Mouse (Mus musculus): Measurements from ENCODE around the gene Ints5.
A peak's percentile ranks its signal among the peaks of the same experiment; 100 is the strongest.
"Not testable (repeated sequence)": the region's sequence is repeated elsewhere in the genome, so short reads cannot be mapped to it uniquely, and the experiment has no call there.

Ints5 gene

GRCm38 (mm10) chr19:8892829-8893766 is at the start of gene Ints5:
Gene Ints5 (plus strand): TSS chr19:8893005.
- DNase-seq: peak; percentile 66 to 81

GRCm38 (mm10) chr19:8844371-8845129 is 48.3 kb upstream of the Ints5 start:
- peak in 1 of 2 experiments; percentile 83 for DNase-seq

GRCm38 (mm10) chr19:8848356-8848755 is 44.4 kb upstream of the Ints5 start:
- no peak for DNase-seq

GRCm38 (mm10) chr19:8850402-8850901 is 42.4 kb upstream of the Ints5 start, which contains the start of gene Lrrn4cl:
Gene Lrrn4cl (plus strand): TSS chr19:8850768.
- DNase-seq: no peak

- DNase-seq: no peak
These were observed 41.2 kb upstream of the Ints5 start for GRCm38 (mm10) chr19:8851639-8852038.

GRCm38 (mm10) chr19:8852236-8852928 is 40.4 kb upstream of the Ints5 start:
- no peak for DNase-seq

- DNase-seq: no peak
These were observed 39.7 kb upstream of the Ints5 start for GRCm38 (mm10) chr19:8853117-8853516.

- peak in 1 of 2 experiments; percentile 32 for DNase-seq
These were observed 35.1 kb upstream of the Ints5 start for GRCm38 (mm10) chr19:8857689-8858088.

- peak in 1 of 2 experiments; percentile 52 for DNase-seq
These were observed 33.8 kb upstream of the Ints5 start for GRCm38 (mm10) chr19:8859018-8859417.

- no peak for DNase-seq
These were observed 28.5 kb upstream of the Ints5 start for GRCm38 (mm10) chr19:8864265-8864664.

GRCm38 (mm10) chr19:8870381-8870780 is 22.4 kb upstream of the Ints5 start:
- not testable (repeated sequence) for DNase-seq

- DNase-seq: no peak
These were observed 22.0 kb upstream of the Ints5 start for GRCm38 (mm10) chr19:8870838-8871237.

- DNase-seq: peak; percentile 92 to 93
These were observed 21.3 kb upstream of the Ints5 start, which contains the start of gene Ubxn1 for GRCm38 (mm10) chr19:8871267-8872186. Gene Ubxn1 (plus strand): TSS chr19:8871496.

- no peak for DNase-seq
These were observed 20.5 kb upstream of the Ints5 start for GRCm38 (mm10) chr19:8872266-8872840.

- DNase-seq: no peak
These were observed 17.8 kb upstream of the Ints5 start for GRCm38 (mm10) chr19:8875031-8875430.

- DNase-seq: peak; percentile 80 to 88
These were observed 12.3 kb upstream of the Ints5 start, which contains the start of gene Uqcc3 for GRCm38 (mm10) chr19:8880311-8881033. Gene Uqcc3 (minus strand): TSS chr19:8880923.

GRCm38 (mm10) chr19:8881034-8881392 is 11.8 kb upstream of the Ints5 start:
- DNase-seq: no peak

- no peak for DNase-seq
These were observed 9.2 kb upstream of the Ints5 start, which contains the start of the genes Lbhd1 and Gm49403 for GRCm38 (mm10) chr19:8883616-8884015. Gene Lbhd1 (plus strand): TSS chr19:8883732. Gene Gm49403 (plus strand): TSS chr19:8883930.

GRCm38 (mm10) chr19:8886916-8887584 is 5.8 kb upstream of the Ints5 start:
- no peak for DNase-seq

All from spleen, adult 18-20 months (tissue).